23 mouse cellular contexts compared by ENCODE assay signal in genomic region chr11:66845238-66845637, GRCm38 (mm10).
DNase-seq lines count a peak whose midpoint lies in the region; ATAC-seq and TF ChIP-seq lines count a peak whose summit lies in the region.
"Had no signal": no experiment of that assay in that cellular context is flagged by ENCODE, and none has a peak within 500 bp of the region (broad histone marks: within the 10 kb centered on the region; RNA-seq: fewer than 3 reads in every experiment).

No protein-coding gene starts in this region.

- no peaks in the 10 kb centered on the region for H3K36me3 ChIP-seq in forebrain, embryonic 11.5 days (ENCODE audit: control insufficient read depth, insufficient read depth, low read length)
- no peaks in the 10 kb centered on the region for H3K36me3 ChIP-seq in forebrain, embryonic 15.5 days
- no peaks in the 10 kb centered on the region for H3K36me3 ChIP-seq in kidney, postnatal 0 days (ENCODE audit: insufficient read depth, low read length)
- no peaks in the 10 kb centered on the region for H3K36me3 ChIP-seq in forebrain, embryonic 14.5 days (ENCODE audit: control insufficient read depth, insufficient read depth, low read length)
- H3K36me3 ChIP-seq: embryonic facial prominence, embryonic 13.5 days; G1E; hindbrain, embryonic 10.5 days; liver, embryonic 13.5 days; neural tube, embryonic 15.5 days had no signal

- H3K4me3 ChIP-seq in forebrain, embryonic 11.5 days (ENCODE audit: low read depth, low read length): no peak overlapping the region
- no peak overlapping the region for H3K4me3 ChIP-seq in forebrain, embryonic 15.5 days
- no peak overlapping the region for H3K4me3 ChIP-seq in kidney, postnatal 0 days (replicated peaks; ENCODE audit: low read depth, low read length)
- no peak overlapping the region for H3K4me3 ChIP-seq in forebrain, embryonic 14.5 days (ENCODE audit: low read depth, low read length)
- H3K4me3 ChIP-seq: embryonic facial prominence, embryonic 13.5 days; erythroblast, embryonic 14.5 days; hindbrain, embryonic 10.5 days; liver, embryonic 13.5 days; neural tube, embryonic 15.5 days had no signal

- H3K4me1 ChIP-seq in forebrain, embryonic 11.5 days (replicated peaks; ENCODE audit: control insufficient read depth, insufficient read depth, low read length): peaks cover 3% of the 10 kb centered on the region
- H3K4me1 ChIP-seq in forebrain, embryonic 15.5 days: peaks cover 14% of the 10 kb centered on the region
- H3K4me1 ChIP-seq in kidney, postnatal 0 days (replicated peaks; ENCODE audit: insufficient read depth, low read length): no peaks in the 10 kb centered on the region
- peaks cover 9% of the 10 kb centered on the region; the same call in 1 of the 2 replicates for H3K4me1 ChIP-seq in forebrain, embryonic 14.5 days (ENCODE audit: control insufficient read depth, insufficient read depth, low read length)
- H3K4me1 ChIP-seq: embryonic facial prominence, embryonic 13.5 days; liver, embryonic 13.5 days had no signal

- H3K9ac ChIP-seq in forebrain, embryonic 11.5 days (ENCODE audit: low read length): no peak overlapping the region
- H3K9ac ChIP-seq in forebrain, embryonic 15.5 days (replicated peaks): no peak overlapping the region
- no peak overlapping the region for H3K9ac ChIP-seq in kidney, postnatal 0 days (ENCODE audit: low read depth, low read length)
- no peak overlapping the region for H3K9ac ChIP-seq in forebrain, embryonic 14.5 days (ENCODE audit: low read length)
- H3K9ac ChIP-seq: embryonic facial prominence, embryonic 13.5 days; liver, embryonic 13.5 days; neural tube, embryonic 15.5 days had no signal

- TF ChIP-seq CTCF in kidney, postnatal 0 days (IDR thresholded peaks at IDR 0.05; ENCODE audit: low read depth): peak; percentile 48

- no peaks in the 10 kb centered on the region for H3K27me3 ChIP-seq in forebrain, embryonic 11.5 days (ENCODE audit: control insufficient read depth, insufficient read depth, low read length)
- no peaks in the 10 kb centered on the region for H3K27me3 ChIP-seq in forebrain, embryonic 15.5 days
- no peaks in the 10 kb centered on the region for H3K27me3 ChIP-seq in kidney, postnatal 0 days (ENCODE audit: insufficient read depth, low read length)
- H3K27me3 ChIP-seq in forebrain, embryonic 14.5 days (replicated peaks; ENCODE audit: control insufficient read depth, insufficient read depth, low read length): no peaks in the 10 kb centered on the region
- H3K27me3 ChIP-seq: embryonic facial prominence, embryonic 13.5 days; liver, embryonic 13.5 days; neural tube, embryonic 15.5 days had no signal

- H3K9me3 ChIP-seq in forebrain, embryonic 11.5 days (ENCODE audit: control insufficient read depth, low read length): no peaks in the 10 kb centered on the region
- H3K9me3 ChIP-seq in forebrain, embryonic 15.5 days: no peaks in the 10 kb centered on the region
- H3K9me3 ChIP-seq in kidney, postnatal 0 days (replicated peaks; ENCODE audit: low read length): no peaks in the 10 kb centered on the region; the same call in 1 of the 2 replicates
- H3K9me3 ChIP-seq in forebrain, embryonic 14.5 days (replicated peaks; ENCODE audit: control insufficient read depth, low read length): peaks cover 6% of the 10 kb centered on the region
- H3K9me3 ChIP-seq: hindbrain, embryonic 10.5 days; liver, embryonic 13.5 days; neural tube, embryonic 15.5 days had no signal

- no peak for DNase-seq in forebrain, embryonic 11.5 days (ENCODE audit: low spot score)
- DNase-seq in kidney, postnatal 0 days (ENCODE audit: low spot score): no peak
- no peak for DNase-seq in kidney, postnatal 4 days
- peak; percentile 2 for DNase-seq in 416B (ENCODE audit: low read depth)
- peak; percentile 19 for DNase-seq in forebrain, embryonic 14.5 days (ENCODE audit: low spot score)
- DNase-seq in right cerebral cortex, adult 18-20 months: no peak
- no peak for DNase-seq in urinary bladder, postnatal 14 days (ENCODE audit: low spot score)
- DNase-seq: adrenal gland, adult 2 months; cerebellum, adult 11-12 months; kidney, adult 8-10 months; kidney, postnatal 14 days; liver, embryonic 13.5 days; lung, adult 2 months; right cerebral cortex, postnatal 25 days; thymus, postnatal 25 days had no signal

- H3K27ac ChIP-seq in forebrain, embryonic 11.5 days (ENCODE audit: low read depth, low read length): peak overlapping the region; percentile 51; the same call in 1 of the 2 replicates
- no peak overlapping the region; the same call in 1 of the 2 replicates for H3K27ac ChIP-seq in forebrain, embryonic 15.5 days (replicated peaks)
- H3K27ac ChIP-seq in kidney, postnatal 0 days: no peak overlapping the region
- H3K27ac ChIP-seq in forebrain, embryonic 14.5 days (ENCODE audit: low read depth, low read length): peak overlapping the region; percentile 81; the same call in 1 of the 2 replicates
- H3K27ac ChIP-seq: embryonic facial prominence, embryonic 13.5 days; hindbrain, embryonic 10.5 days; liver, embryonic 13.5 days; neural tube, embryonic 15.5 days had no signal

- H3K4me2 ChIP-seq in forebrain, embryonic 11.5 days (ENCODE audit: low read depth, low read length, severe bottlenecking): no peak overlapping the region
- no peak overlapping the region for H3K4me2 ChIP-seq in forebrain, embryonic 15.5 days (replicated peaks)
- no peak overlapping the region for H3K4me2 ChIP-seq in kidney, postnatal 0 days (ENCODE audit: low read length)
- no peak overlapping the region for H3K4me2 ChIP-seq in forebrain, embryonic 14.5 days (ENCODE audit: low read length)
- H3K4me2 ChIP-seq: embryonic facial prominence, embryonic 13.5 days; heart, embryonic 11.5 days; liver, embryonic 13.5 days; neural tube, embryonic 15.5 days had no signal

- no peak for ATAC-seq in forebrain, embryonic 11.5 days (replicated peaks; ENCODE audit: low FRiP score)
- no peak for ATAC-seq in forebrain, embryonic 15.5 days (replicated peaks)
- no peak for ATAC-seq in kidney, postnatal 0 days (replicated peaks; ENCODE audit: low FRiP score, low read depth)
- no peak for ATAC-seq in forebrain, embryonic 14.5 days
- ATAC-seq: inflammation-experienced regulatory T-cells, adult 6 months had no signal

Comparison
In these comparisons a context has a peak if more than half of its experiments do, and no peak if none do; other contexts are left out.
1. DNase-seq: peak in 416B (single experiment) and forebrain, embryonic 14.5 days (single experiment); none in forebrain, embryonic 11.5 days (single experiment), kidney, postnatal 0 days (single experiment), kidney, postnatal 4 days (0 of 2), right cerebral cortex, adult 18-20 months (single experiment) and urinary bladder, postnatal 14 days (single experiment).
2. H3K27ac ChIP-seq: peak in forebrain, embryonic 11.5 days (single experiment) and forebrain, embryonic 14.5 days (single experiment); none in forebrain, embryonic 15.5 days (single experiment) and kidney, postnatal 0 days (single experiment).